Mouse (Mus musculus): Measurements from ENCODE around the gene Rfc5.

DNA sequence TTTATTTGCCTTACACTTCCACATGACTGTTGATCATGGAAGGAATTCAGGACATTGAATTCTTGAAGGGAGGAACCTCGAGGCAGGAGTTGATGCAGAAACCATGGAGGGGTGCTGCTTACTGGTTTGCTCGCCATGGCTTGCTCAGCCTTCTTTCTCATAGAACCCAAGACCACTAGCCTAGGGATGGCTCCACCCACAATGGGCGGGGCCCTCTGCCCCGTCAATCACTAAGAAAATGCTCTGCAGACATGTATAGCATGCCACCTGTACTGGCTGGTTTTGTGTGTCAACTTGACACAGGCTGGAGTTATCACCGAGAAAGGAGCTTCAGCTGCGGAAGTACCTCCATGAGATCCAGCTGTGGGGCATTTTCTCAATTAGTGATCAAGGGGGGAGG lies 48.8 kb downstream of the Rfc5 start:
- TF ChIP-seq POLR2A (IDR thresholded peaks at IDR 0.05; ENCODE audit: extremely low read depth, insufficient read depth, low read length), result no peak
- no peak for TF ChIP-seq CTCF (IDR thresholded peaks at IDR 0.05; ENCODE audit: extremely low read depth, insufficient read depth, low read length)
